Mouse (Mus musculus) NIH3T3 (cell line): Measurements from ENCODE around the gene Mum1.

Experiments
- DNase-seq: peaks from one replicate; pipeline ENCODE4 v3.0.0-alpha.2; 2012; ENCODE audit warnings: low read depth

The Mum1 gene

GRCm38 (mm10) chr10:80226416-80227165 is at the start of gene Mum1:
Mum1 (plus strand) TSS chr10:80226434.
- DNase-seq, result peak; percentile 100

- peak; percentile 48 for DNase-seq
Measured at GRCm38 (mm10) chr10:80177441-80178279, 48.6 kb upstream of the Mum1 start.

GRCm38 (mm10) chr10:80179068-80180051 is 46.9 kb upstream of the Mum1 start, which contains the start of gene Efna2:
Efna2 (plus strand) TSS chr10:80179482.
- no peak for DNase-seq

GRCm38 (mm10) chr10:80180288-80180687 is 45.9 kb upstream of the Mum1 start:
- no peak for DNase-seq

GRCm38 (mm10) chr10:80180823-80181222 is 45.4 kb upstream of the Mum1 start:
- no peak for DNase-seq

GRCm38 (mm10) chr10:80182547-80182946 is 43.7 kb upstream of the Mum1 start:
- DNase-seq, result no peak

- DNase-seq, result no peak
Measured at GRCm38 (mm10) chr10:80186649-80187048, 39.6 kb upstream of the Mum1 start.

- no peak for DNase-seq
Measured at GRCm38 (mm10) chr10:80187739-80188138, 38.5 kb upstream of the Mum1 start.

GRCm38 (mm10) chr10:80188453-80189024 is 37.7 kb upstream of the Mum1 start:
- no peak for DNase-seq

GRCm38 (mm10) chr10:80189999-80190398 is 36.2 kb upstream of the Mum1 start:
- DNase-seq, result no peak

- DNase-seq, result no peak
Measured at GRCm38 (mm10) chr10:80190491-80191051, 35.7 kb upstream of the Mum1 start.

- DNase-seq, result no peak
Measured at GRCm38 (mm10) chr10:80193976-80194375, 32.3 kb upstream of the Mum1 start.

- no peak for DNase-seq
Measured at GRCm38 (mm10) chr10:80194441-80194840, 31.8 kb upstream of the Mum1 start.

GRCm38 (mm10) chr10:80196167-80196566 is 30.1 kb upstream of the Mum1 start:
- DNase-seq, result no peak

- DNase-seq, result no peak
Measured at GRCm38 (mm10) chr10:80196778-80197581, 29.3 kb upstream of the Mum1 start.

GRCm38 (mm10) chr10:80199440-80200008 is 26.7 kb upstream of the Mum1 start:
- DNase-seq, result peak; percentile 89

- no peak for DNase-seq
Measured at GRCm38 (mm10) chr10:80200485-80200884, 25.7 kb upstream of the Mum1 start.

- DNase-seq, result no peak
Measured at GRCm38 (mm10) chr10:80204055-80204454, 22.2 kb upstream of the Mum1 start.

- no peak for DNase-seq
Measured at GRCm38 (mm10) chr10:80207201-80207600, 19.0 kb upstream of the Mum1 start.

GRCm38 (mm10) chr10:80207676-80208075 is 18.6 kb upstream of the Mum1 start:
- DNase-seq, result no peak
